Mouse (Mus musculus) hindbrain, embryonic 12.5 days (tissue): ENCODE data around the gene Pcnt. TPM values are rescaled to one million over a fixed set of nuclear protein-coding genes. Genes with fewer than 3 reads are reported as not detected.

Source experiments
- ATAC-seq: fragments of 200-750 bp; cut with Nextera tagmentation; 2 replicates; pipeline ENCODE4 v1.8.0; 2017; ENCODE audit warnings: moderate TSS enrichment; ENCODE audit not compliant: low FRiP score
- H3K27ac ChIP-seq: fragments of 300-500 bp; sonication (generic); 2 replicates; pipeline ENCODE4 v1.5.1; 2016; ENCODE audit warnings: mild to moderate bottlenecking
- H3K27me3 ChIP-seq: fragments of 300-500 bp; sonication (generic); 2 replicates; pipeline ENCODE4 v1.6.1; 2016; ENCODE audit warnings: mild to moderate bottlenecking
- H3K36me3 ChIP-seq: fragments of 300-500 bp; sonication (generic); 2 replicates; pipeline ENCODE4 v1.6.1; 2016; ENCODE audit warnings: mild to moderate bottlenecking
- H3K4me1 ChIP-seq: fragments of 300-500 bp; sonication (generic); 2 replicates; pipeline ENCODE4 v1.6.1; 2016
- H3K4me2 ChIP-seq: fragments of 300-500 bp; sonication (generic); replicated peaks from 2 replicates; pipeline ENCODE4 v1.6.1; 2016; ENCODE audit warnings: mild to moderate bottlenecking
- H3K4me3 ChIP-seq: fragments of 300-500 bp; sonication (generic); 2 replicates; pipeline ENCODE4 v1.5.1; 2016; ENCODE audit warnings: mild to moderate bottlenecking
- H3K9ac ChIP-seq: fragments of 300-500 bp; sonication (generic); 2 replicates; pipeline ENCODE4 v1.6.1; 2016; ENCODE audit warnings: mild to moderate bottlenecking, moderate library complexity
- H3K9me3 ChIP-seq: fragments of 300-500 bp; sonication (generic); replicated peaks from 2 replicates; pipeline ENCODE4 v1.6.1; 2016; ENCODE audit warnings: mild to moderate bottlenecking
- WGBS: fragments of 180-500 bp; shearing (Covaris S2); methylation state at CpG from one replicate; pipeline ENCODE4 v1.1.7; 2016; 5-methylcytosine and 5-hydroxymethylcytosine counted together
- polyA plus RNA-seq: library from polyadenylated mRNA; unstranded; fragments of >200 nt; fragmentation: Nextera tagmentation; extraction: Ambion mirVana; gene quantifications from 2 replicates; pipeline ENCODE4 v1.2.1, GENCODE M21; 2016

Gene Pcnt
- polyA plus RNA-seq: 15.8 and 16.7 TPM in 2 replicates

- Histone ChIP-seq H3K4me3 (peak within 1 kb of the TSS; percentile 87), H3K36me3 (peaks cover 26% of the 10 kb centered on the region), H3K4me1 (peaks cover 17% of the 10 kb centered on the region), H3K27me3 (no peaks in the 10 kb centered on the region), H3K9ac (peak within 1 kb of the TSS; percentile 76), H3K4me2 (peak within 1 kb of the TSS; percentile 77), H3K9me3 (no peaks in the 10 kb centered on the region), H3K27ac (peak within 1 kb of the TSS; percentile 87)
- WGBS: under 1% methylated on average over 77 of the region's 78 CpGs
- peak; percentile 100 for ATAC-seq
These were observed at the start of gene Pcnt for GRCm38 (mm10) chr10:76442178-76443088. Gene Pcnt, minus strand, starts transcription at chr10:76442786.

DNA sequence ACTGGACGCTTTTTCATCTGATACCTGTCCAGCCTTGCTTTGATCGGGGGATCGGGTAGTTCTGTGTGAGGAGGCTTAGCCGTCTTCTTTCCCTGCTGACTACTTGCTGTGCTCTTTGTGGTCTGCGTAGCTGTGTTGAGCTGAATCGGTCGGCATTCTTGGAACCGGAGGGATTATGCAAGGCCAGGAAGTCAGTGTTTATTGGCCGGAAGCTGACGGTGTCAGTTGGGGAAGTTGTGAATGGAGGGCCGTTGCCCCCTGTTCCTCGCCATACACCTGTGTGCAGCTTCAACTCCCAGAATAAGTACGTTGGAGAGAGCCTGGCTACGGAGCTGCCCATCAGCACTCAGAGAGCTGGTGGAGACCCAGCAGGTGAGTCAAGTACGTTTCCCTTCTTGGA, 46.6 kb upstream of the Pcnt start:
- 95% methylated on average over 15 of the region's 15 CpGs for WGBS
- no peak for ATAC-seq

GRCm38 (mm10) chr10:76488265-76488664, 45.7 kb upstream of the Pcnt start:
- 96% methylated on average over 8 of the region's 8 CpGs for WGBS
- ATAC-seq: no peak
- Histone ChIP-seq H3K4me2 (no peak overlapping the region), H3K27ac (no peak overlapping the region), H3K27me3 (no peaks in the 10 kb centered on the region), H3K4me3 (no peak overlapping the region), H3K4me1 (no peaks in the 10 kb centered on the region), H3K9me3 (no peaks in the 10 kb centered on the region), H3K36me3 (peaks cover 92% of the 10 kb centered on the region), H3K9ac (no peak overlapping the region)

More for the DNA sequence above, 46.6 kb upstream of the Pcnt start:
- no peaks in the 10 kb centered on the region for H3K4me1 ChIP-seq
- H3K9me3 ChIP-seq: no peaks in the 10 kb centered on the region
- peaks cover 92% of the 10 kb centered on the region for H3K36me3 ChIP-seq
- H3K27ac ChIP-seq: no peak overlapping the region
- no peak overlapping the region for H3K4me2 ChIP-seq
- H3K27me3 ChIP-seq: no peaks in the 10 kb centered on the region
- no peak overlapping the region for H3K4me3 ChIP-seq
- no peak overlapping the region for H3K9ac ChIP-seq

DNA sequence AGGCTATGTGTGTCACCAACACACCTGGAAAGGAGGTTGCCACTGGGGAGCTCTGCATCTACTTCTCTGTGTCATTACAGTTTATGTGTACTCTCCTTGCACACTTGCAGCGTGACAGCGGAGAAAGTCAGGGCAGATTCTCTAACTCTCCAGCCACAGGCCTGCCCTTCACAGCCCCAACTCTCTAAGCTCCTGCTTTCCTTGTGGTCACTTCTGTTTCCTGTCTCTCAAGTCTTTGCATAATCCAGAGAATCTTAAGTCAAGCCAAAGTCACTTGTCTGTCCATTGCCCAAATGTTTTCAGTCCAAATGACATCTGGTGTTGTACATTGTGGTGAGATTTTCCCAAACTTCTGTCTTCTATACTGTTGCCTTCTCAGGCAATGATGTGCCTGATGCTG, 43.7 kb upstream of the Pcnt start:
- Histone ChIP-seq H3K36me3 (peaks cover 95% of the 10 kb centered on the region), H3K9me3 (no peaks in the 10 kb centered on the region), H3K4me3 (no peak overlapping the region), H3K27ac (no peak overlapping the region), H3K9ac (no peak overlapping the region), H3K4me1 (no peaks in the 10 kb centered on the region), H3K27me3 (no peaks in the 10 kb centered on the region), H3K4me2 (no peak overlapping the region)
- 98% methylated on average over 2 of the region's 2 CpGs for WGBS
- ATAC-seq: no peak

DNA sequence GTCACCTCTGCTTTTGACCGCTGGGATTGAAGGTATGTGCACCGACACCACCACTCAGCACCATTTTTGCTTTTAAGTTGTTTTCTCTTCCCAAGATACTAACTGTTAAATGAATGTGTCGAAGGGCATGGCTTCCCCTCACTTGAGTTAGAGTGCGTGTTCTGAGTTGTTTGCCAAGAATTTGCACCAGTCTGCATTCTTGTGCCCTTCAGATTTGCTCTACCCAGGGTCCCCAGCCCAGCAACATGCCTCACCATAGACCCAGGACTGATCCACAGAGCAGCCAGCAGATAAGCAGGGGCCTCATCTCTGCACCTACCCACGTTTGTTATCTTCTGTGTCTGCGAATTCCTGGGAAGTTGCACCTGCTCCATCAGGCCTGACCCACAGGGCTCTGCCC, 38.9 kb upstream of the Pcnt start:
- peaks cover 96% of the 10 kb centered on the region for H3K36me3 ChIP-seq
- 98% methylated on average over 6 of the region's 6 CpGs for WGBS

GRCm38 (mm10) chr10:76480851-76481250, 38.3 kb upstream of the Pcnt start:
- 90% methylated on average over 13 of the region's 13 CpGs for WGBS
- no peak overlapping the region for H3K27ac ChIP-seq
- H3K36me3 ChIP-seq: peaks cover 96% of the 10 kb centered on the region

More for the DNA sequence above, 38.9 kb upstream of the Pcnt start:
- Histone ChIP-seq H3K9ac (no peak overlapping the region), H3K27me3 (no peaks in the 10 kb centered on the region), H3K27ac (no peak overlapping the region), H3K4me2 (no peak overlapping the region), H3K4me1 (no peaks in the 10 kb centered on the region), H3K9me3 (no peaks in the 10 kb centered on the region), H3K4me3 (no peak overlapping the region)
- ATAC-seq: no peak

DNA sequence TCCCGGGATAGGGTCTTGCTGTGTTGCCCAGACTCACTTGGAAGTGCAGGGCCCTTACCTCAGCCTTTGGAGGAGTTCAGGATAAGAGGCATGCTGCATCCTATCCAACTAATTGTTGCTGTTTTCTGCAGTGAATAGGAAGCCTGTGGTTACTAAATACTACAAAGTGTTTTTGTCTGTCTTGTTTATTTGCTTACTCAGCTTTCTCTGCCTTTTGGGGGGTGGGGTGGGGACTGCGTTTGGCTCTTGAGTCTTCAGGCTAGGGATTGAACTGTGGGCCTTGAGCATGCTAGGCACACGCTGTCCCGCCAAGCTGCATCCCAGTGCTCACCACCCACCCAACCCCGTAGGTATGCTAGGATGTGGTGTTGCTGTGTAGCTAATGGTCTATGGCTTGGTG, 31.2 kb upstream of the Pcnt start:
- 90% methylated on average over 5 of the region's 5 CpGs for WGBS
- Histone ChIP-seq H3K9ac (no peak overlapping the region), H3K27ac (no peak overlapping the region), H3K36me3 (peaks cover 76% of the 10 kb centered on the region), H3K9me3 (no peaks in the 10 kb centered on the region), H3K4me2 (no peak overlapping the region), H3K4me3 (no peak overlapping the region), H3K27me3 (no peaks in the 10 kb centered on the region), H3K4me1 (peaks cover 11% of the 10 kb centered on the region)
- ATAC-seq: no peak

More at GRCm38 (mm10) chr10:76480851-76481250, 38.3 kb upstream of the Pcnt start:
- Histone ChIP-seq H3K9ac (no peak overlapping the region), H3K4me2 (no peak overlapping the region), H3K4me3 (no peak overlapping the region), H3K27me3 (no peaks in the 10 kb centered on the region), H3K4me1 (no peaks in the 10 kb centered on the region), H3K9me3 (no peaks in the 10 kb centered on the region)
- no peak for ATAC-seq

DNA sequence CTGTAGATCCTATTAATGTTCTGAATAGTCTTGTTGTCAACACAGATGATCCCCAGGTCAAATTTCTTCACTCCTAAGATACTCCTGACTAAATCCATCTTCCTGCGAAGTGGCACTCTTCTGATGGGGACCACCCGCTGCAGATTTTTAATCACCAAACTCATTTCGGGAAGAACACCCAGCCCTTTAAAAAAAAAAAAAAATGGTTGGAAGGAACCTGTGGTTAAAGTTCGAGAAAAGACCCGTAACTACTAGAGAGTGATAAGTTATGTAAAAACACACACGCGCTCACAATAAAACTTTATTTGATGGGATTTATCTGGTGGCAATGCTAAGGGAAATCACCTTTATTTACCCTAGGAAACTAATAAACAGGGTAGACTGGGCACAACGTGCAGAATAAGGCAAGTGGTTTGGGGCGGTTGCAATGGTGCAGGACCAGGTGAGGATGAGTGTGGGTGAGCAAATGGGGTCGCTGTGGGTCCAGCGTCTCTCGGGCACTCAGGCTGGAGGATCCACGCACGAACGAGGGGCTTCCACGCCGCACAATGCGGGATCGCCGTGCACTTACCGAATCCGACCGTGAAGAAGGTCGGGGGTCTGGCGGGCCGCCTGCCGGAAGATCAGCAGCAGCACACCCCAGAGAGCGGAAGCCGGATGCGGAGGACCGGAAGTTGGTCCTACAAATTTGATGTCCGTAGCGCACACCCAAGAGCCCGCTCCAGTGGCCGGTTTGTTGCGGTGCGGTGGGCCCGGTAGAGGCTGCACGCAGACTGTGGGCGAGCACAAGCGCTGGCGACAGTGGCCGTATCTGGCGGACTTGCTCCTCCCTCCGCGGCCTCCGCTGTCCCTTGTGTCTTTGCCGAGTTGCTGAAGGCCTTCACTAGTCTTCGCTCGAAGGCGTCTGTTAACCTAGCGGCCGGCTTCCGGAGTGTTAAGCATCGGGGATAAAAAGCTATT, 25.9 kb upstream of the Pcnt start, which contains the start of the genes Mcm3ap and Ybey:
Gene Mcm3ap, plus strand, starts transcription at position 725 of the 960 bp plus-strand sequence.
Gene Ybey, minus strand, starts transcription at position 912 of the 960 bp plus-strand sequence.
- H3K27me3 ChIP-seq: no peaks in the 10 kb centered on the region
- H3K4me2 ChIP-seq: peak within 1 kb of the TSS; percentile 60
- WGBS: 2% methylated on average over 55 of the region's 55 CpGs
- ATAC-seq: peak; percentile 97
- H3K36me3 ChIP-seq: peaks cover 44% of the 10 kb centered on the region
- H3K9me3 ChIP-seq: no peaks in the 10 kb centered on the region
- peaks cover 16% of the 10 kb centered on the region for H3K4me1 ChIP-seq
- H3K27ac ChIP-seq: peak within 1 kb of the TSS; percentile 87
- H3K4me3 ChIP-seq: peak within 1 kb of the TSS; percentile 57
- peak within 1 kb of the TSS; percentile 71 for H3K9ac ChIP-seq

GRCm38 (mm10) chr10:76462721-76463120, 20.1 kb upstream of the Pcnt start:
- H3K9ac ChIP-seq: no peak overlapping the region
- H3K27me3 ChIP-seq: no peaks in the 10 kb centered on the region
- H3K27ac ChIP-seq: no peak overlapping the region
- peaks cover 32% of the 10 kb centered on the region for H3K36me3 ChIP-seq
- no peak overlapping the region for H3K4me2 ChIP-seq
- ATAC-seq: no peak
- 0 out of 2 replicates have a peak, but pooled peaks cover 2% of the 10 kb centered on the region for H3K4me1 ChIP-seq
- 0 out of 2 replicates have a peak, but pooled peaks cover 8% of the 10 kb centered on the region for H3K9me3 ChIP-seq
- 89% methylated on average over 6 of the region's 6 CpGs for WGBS
- no peak overlapping the region for H3K4me3 ChIP-seq

DNA sequence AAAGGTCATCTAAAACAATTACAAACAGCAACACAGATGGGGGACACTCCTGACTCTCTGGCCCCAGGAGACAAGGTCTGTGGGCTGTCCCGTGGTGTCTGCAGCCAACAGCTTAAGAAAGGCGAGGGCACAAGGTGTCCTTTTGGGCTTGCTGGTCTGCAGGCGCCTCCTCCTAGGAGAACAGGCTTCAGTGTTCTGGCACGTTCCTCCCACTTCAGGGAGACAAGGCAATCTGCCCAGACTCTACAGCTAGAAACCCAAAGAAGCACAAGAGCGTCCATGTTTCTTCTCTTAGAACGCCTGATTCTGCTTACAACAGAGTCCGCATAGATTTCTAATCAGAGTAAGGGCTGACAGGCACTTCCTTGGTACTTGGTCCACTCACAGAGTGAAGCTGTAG, 19.7 kb upstream of the Pcnt start:
- no peak for ATAC-seq
- no peak overlapping the region for H3K9ac ChIP-seq
- H3K36me3 ChIP-seq: peaks cover 32% of the 10 kb centered on the region
- no peaks in the 10 kb centered on the region for H3K4me1 ChIP-seq
- 92% methylated on average over 7 of the region's 7 CpGs for WGBS
- no peak overlapping the region for H3K4me3 ChIP-seq
- no peak overlapping the region for H3K4me2 ChIP-seq
- H3K27ac ChIP-seq: no peak overlapping the region
- H3K27me3 ChIP-seq: no peaks in the 10 kb centered on the region
- H3K9me3 ChIP-seq: 0 out of 2 replicates have a peak, but pooled peaks cover 8% of the 10 kb centered on the region

GRCm38 (mm10) chr10:76461255-76461654, 18.7 kb upstream of the Pcnt start:
- H3K4me3 ChIP-seq: no peak overlapping the region
- H3K9me3 ChIP-seq: 0 out of 2 replicates have a peak, but pooled peaks cover 8% of the 10 kb centered on the region
- no peak overlapping the region for H3K27ac ChIP-seq
- H3K4me1 ChIP-seq: no peaks in the 10 kb centered on the region
- H3K27me3 ChIP-seq: no peaks in the 10 kb centered on the region
- no peak overlapping the region for H3K4me2 ChIP-seq
- no peak overlapping the region for H3K9ac ChIP-seq
- peaks cover 32% of the 10 kb centered on the region for H3K36me3 ChIP-seq
- ATAC-seq: no peak
- 100% methylated on average over 1 of the region's 1 CpGs for WGBS

GRCm38 (mm10) chr10:76455289-76455688, 12.7 kb upstream of the Pcnt start:
- H3K4me3 ChIP-seq: no peak overlapping the region
- H3K4me1 ChIP-seq: no peaks in the 10 kb centered on the region
- H3K27me3 ChIP-seq: no peaks in the 10 kb centered on the region
- 0 out of 2 replicates have a peak, but pooled peaks cover 8% of the 10 kb centered on the region for H3K9me3 ChIP-seq
- H3K27ac ChIP-seq: no peak overlapping the region
- H3K9ac ChIP-seq: no peak overlapping the region
- ATAC-seq: no peak
- WGBS: 52% methylated on average over 5 of the region's 5 CpGs
- no peak overlapping the region for H3K4me2 ChIP-seq
- no peaks in the 10 kb centered on the region for H3K36me3 ChIP-seq
